Mouse (Mus musculus) adrenal gland, adult 8-10 months (tissue): ENCODE results near the gene Olfr120. TPM values are rescaled to one million over a fixed set of nuclear protein-coding genes. Genes with fewer than 3 reads are reported as not detected.
"Not testable (repeated sequence)": the region's sequence is repeated elsewhere in the genome, so short reads cannot be mapped to it uniquely, and the experiment has no call there.

Experiments used
- DNase-seq: peaks from one replicate; pipeline ENCODE4 v3.0.0; 2022
- total RNA-seq, 4 experiments: library from RNA; stranded (reverse); gene quantifications; 2 replicates each; pipeline ENCODE4 v1.2.4; 2022

The Olfr120 gene
- not detected for total RNA-seq

- no peak for DNase-seq
Observed at GRCm38 (mm10) chr17:37721508-37721907, at the start of gene Olfr120. Gene Olfr120, plus strand, starts transcription at chr17:37721808.

DNA sequence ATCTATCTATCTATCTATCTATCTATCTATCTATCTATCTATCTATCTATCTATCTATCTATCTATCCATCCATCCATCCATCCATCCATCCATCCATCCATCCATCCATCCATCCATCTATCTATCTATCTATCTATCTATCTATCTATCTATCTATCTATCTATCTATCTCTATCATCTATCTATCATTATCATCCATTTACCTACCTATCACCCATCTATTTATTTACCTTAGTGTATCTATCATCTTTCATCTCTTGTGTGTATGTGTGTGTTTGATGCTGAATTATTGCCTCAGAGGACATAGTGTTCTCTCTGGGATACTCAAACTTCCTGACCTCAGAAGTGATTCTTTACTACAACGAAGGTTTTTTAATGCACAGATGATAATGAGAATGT lies 25.3 kb upstream of the Olfr120 start, which contains the start of gene Olfr119:
Gene Olfr119, plus strand, starts transcription at position 301 of the 400 bp plus-strand sequence.
- not testable (repeated sequence) for DNase-seq

DNA sequence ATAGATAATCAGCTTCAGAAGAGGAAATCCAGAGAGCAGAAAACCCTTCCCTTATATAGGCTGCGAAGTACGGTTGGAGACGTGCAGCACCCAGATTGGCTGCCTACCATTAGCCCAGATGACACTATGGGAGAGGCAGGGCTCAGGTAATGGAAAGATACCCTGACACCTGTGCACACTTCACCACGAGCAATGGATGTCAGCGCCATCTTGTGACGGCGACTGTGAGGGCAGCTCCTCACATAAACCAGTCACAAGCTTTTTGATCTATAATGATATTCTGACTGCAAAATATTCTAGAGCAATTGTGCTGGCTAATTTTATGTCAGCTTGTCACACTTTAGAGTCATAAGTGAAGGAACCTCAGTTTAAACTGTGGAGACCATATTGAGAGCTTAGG lies 16.5 kb downstream of the Olfr120 start:
- DNase-seq: no peak

- DNase-seq: no peak
Observed at GRCm38 (mm10) chr17:37768307-37768706, 46.7 kb downstream of the Olfr120 start, which contains the start of gene Olfr122. Gene Olfr122, plus strand, starts transcription at chr17:37768607.

Other genes with a start within 250 kb of the Olfr120 start
- gene H2-M2, start 238.3 kb upstream of the Olfr120 start, total RNA-seq: 1 to 10 TPM; 1.6 to 7.5 (median 3.9) TPM
- gene Olfr110, start 229.3 kb upstream of the Olfr120 start, total RNA-seq: under 1 TPM in 1 of 4 experiments, not detected in 3; 0.30 TPM
- 1 to 10 TPM in 1 of 4 experiments, under 1 TPM in 3; 0.21 to 1.4 (median 0.56) TPM for gene Olfr111, start 213.8 kb upstream of the Olfr120 start, total RNA-seq
- not detected for gene Olfr112, start 152.4 kb upstream of the Olfr120 start, total RNA-seq
- not detected for gene Olfr113, start 144.1 kb upstream of the Olfr120 start, total RNA-seq
- gene Olfr114, start 129.1 kb upstream of the Olfr120 start, total RNA-seq: not detected
- not detected for gene Olfr115, start 94.7 kb upstream of the Olfr120 start, total RNA-seq
- gene Olfr116, start 94.6 kb upstream of the Olfr120 start, total RNA-seq: not detected
- not detected for gene Olfr117, start 58.0 kb upstream of the Olfr120 start, total RNA-seq
- not detected for gene Olfr118, start 54.8 kb upstream of the Olfr120 start, total RNA-seq
- not detected for gene Olfr119, start 25.2 kb upstream of the Olfr120 start, total RNA-seq
- not detected for gene Olfr121, start 27.0 kb downstream of the Olfr120 start, total RNA-seq
- gene Olfr122, start 46.8 kb downstream of the Olfr120 start, total RNA-seq: not detected
- not detected for gene Olfr123, start 71.7 kb downstream of the Olfr120 start, total RNA-seq
- not detected for gene Olfr124, start 78.1 kb downstream of the Olfr120 start, total RNA-seq
- gene Olfr125, start 111.1 kb downstream of the Olfr120 start, total RNA-seq: not detected
- not detected for gene Olfr126, start 125.7 kb downstream of the Olfr120 start, total RNA-seq
- not detected for gene Olfr127, start 178.6 kb downstream of the Olfr120 start, total RNA-seq
- not detected for gene Olfr128, start 198.7 kb downstream of the Olfr120 start, total RNA-seq
- not detected for gene Olfr761, start 231.3 kb downstream of the Olfr120 start, total RNA-seq